In the genomic region with DNA sequence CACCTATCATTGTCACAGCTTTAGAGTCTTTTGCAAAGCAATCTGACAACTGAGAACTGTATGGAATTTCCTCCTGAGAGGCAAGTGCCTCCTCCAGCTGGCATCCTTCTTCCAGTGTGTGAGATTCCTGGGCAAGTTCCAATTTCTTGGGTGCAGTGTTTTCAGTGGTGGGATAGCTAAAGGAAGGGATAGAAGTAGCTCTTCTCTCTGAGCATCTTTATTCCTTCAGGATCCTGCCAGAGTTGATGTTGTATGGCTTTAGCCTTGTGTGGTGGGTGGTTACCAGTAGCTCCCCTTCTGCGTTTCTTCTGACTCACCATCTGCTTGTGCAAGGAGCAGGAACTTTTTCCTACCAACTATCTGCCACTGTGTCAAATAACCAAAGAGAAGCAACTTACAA, we compare ENCODE assay signal across 13 mouse cellular contexts. TPM values are rescaled to one million over a fixed set of nuclear protein-coding genes. Genes with fewer than 3 reads are reported as not detected.
A peak's percentile ranks its signal among the peaks of the same experiment; 100 is the strongest.
DNase-seq lines count a peak whose midpoint lies in the region; ATAC-seq and TF ChIP-seq lines count a peak whose summit lies in the region.
"Had no signal": no experiment of that assay in that cellular context is flagged by ENCODE, and none has a peak within 500 bp of the region (broad histone marks: within the 10 kb centered on the region; RNA-seq: fewer than 3 reads in every experiment).

No protein-coding gene starts in this region.

- H3K4me1 ChIP-seq in forebrain, postnatal 0 days (ENCODE audit: insufficient read depth), result no peaks in the 10 kb centered on the region
- no peaks in the 10 kb centered on the region for H3K4me1 ChIP-seq in forebrain, embryonic 11.5 days (replicated peaks; ENCODE audit: control insufficient read depth, insufficient read depth, low read length)

- no peak for ATAC-seq in forebrain, postnatal 0 days
- no peak for ATAC-seq in forebrain, embryonic 11.5 days (replicated peaks; ENCODE audit: low FRiP score)

- no peaks in the 10 kb centered on the region for H3K27me3 ChIP-seq in forebrain, postnatal 0 days (ENCODE audit: insufficient read depth, low read length)
- H3K27me3 ChIP-seq in forebrain, embryonic 11.5 days (ENCODE audit: control insufficient read depth, insufficient read depth, low read length), result no peaks in the 10 kb centered on the region
- H3K27me3 ChIP-seq: neural tube, embryonic 15.5 days had no signal

- peak; percentile 37 for DNase-seq in forebrain, postnatal 0 days
- no peak for DNase-seq in forebrain, embryonic 11.5 days (ENCODE audit: low spot score)
- DNase-seq in layer of hippocampus, adult 2 months (ENCODE audit: low spot score in 2 of 2), result peak in 1 of 2 experiments; percentile 61
- DNase-seq in layer of hippocampus, adult 9-10 months (ENCODE audit: low spot score), result no peak
- peak; percentile 43 for DNase-seq in NIH3T3 (ENCODE audit: low read depth)
- peak; percentile 47 to 50 for DNase-seq in left cerebral cortex, adult 9 months (ENCODE audit: low spot score in 2 of 2)
- no peak for DNase-seq in cerebellum, adult 18-20 months
- no peak for DNase-seq in gastrocnemius, postnatal 14 days
- DNase-seq: cerebellum, adult 9-10 months; embryo, embryonic 11 days; liver; thymus, postnatal 36 days had no signal

- H3K36me3 ChIP-seq in forebrain, postnatal 0 days (ENCODE audit: insufficient read depth), result no peaks in the 10 kb centered on the region
- H3K36me3 ChIP-seq in forebrain, embryonic 11.5 days (ENCODE audit: control insufficient read depth, insufficient read depth, low read length), result no peaks in the 10 kb centered on the region
- H3K36me3 ChIP-seq: neural tube, embryonic 15.5 days had no signal

- H3K4me2 ChIP-seq in forebrain, postnatal 0 days (ENCODE audit: low read depth), result no peak overlapping the region
- no peak overlapping the region for H3K4me2 ChIP-seq in forebrain, embryonic 11.5 days (ENCODE audit: low read depth, low read length, severe bottlenecking)
- H3K4me2 ChIP-seq: neural tube, embryonic 15.5 days had no signal

- no peak overlapping the region for H3K27ac ChIP-seq in forebrain, postnatal 0 days (ENCODE audit: low read depth, low read length)
- H3K27ac ChIP-seq in forebrain, embryonic 11.5 days (ENCODE audit: low read depth, low read length), result no peak overlapping the region
- H3K27ac ChIP-seq in layer of hippocampus, adult 2 months, result peak overlapping the region; percentile 19; the same call in 1 of the 2 replicates
- H3K27ac ChIP-seq: neural tube, embryonic 15.5 days had no signal

- TF ChIP-seq CTCF in forebrain, postnatal 0 days (IDR thresholded peaks at IDR 0.05; ENCODE audit: low read depth), result no peak
- no peak for TF ChIP-seq CTCF in layer of hippocampus, adult 2 months (conservative IDR thresholded peaks at IDR 0.05)

- no peak overlapping the region for H3K4me3 ChIP-seq in forebrain, postnatal 0 days (ENCODE audit: low read depth, low read length)
- H3K4me3 ChIP-seq in forebrain, embryonic 11.5 days (ENCODE audit: low read depth, low read length), result no peak overlapping the region
- H3K4me3 ChIP-seq in layer of hippocampus, adult 2 months, result no peak overlapping the region
- H3K4me3 ChIP-seq: neural tube, embryonic 15.5 days had no signal

- 82% methylated on average over 1 of the region's 1 CpGs for WGBS in forebrain, postnatal 0 days
- 84% methylated on average over 1 of the region's 1 CpGs for WGBS in forebrain, embryonic 11.5 days

- H3K9me3 ChIP-seq in forebrain, postnatal 0 days (ENCODE audit: low read length), result no peaks in the 10 kb centered on the region
- no peaks in the 10 kb centered on the region for H3K9me3 ChIP-seq in forebrain, embryonic 11.5 days (ENCODE audit: control insufficient read depth, low read length)
- H3K9me3 ChIP-seq: neural tube, embryonic 15.5 days had no signal

- intact Hi-C loops in gastrocnemius, postnatal 14 days (cut with DNase I; ENCODE audit: low total_unique reads), result no loop called here

- H3K9ac ChIP-seq in forebrain, postnatal 0 days, result no peak overlapping the region
- H3K9ac ChIP-seq in forebrain, embryonic 11.5 days (ENCODE audit: low read length), result no peak overlapping the region
- H3K9ac ChIP-seq: neural tube, embryonic 15.5 days had no signal

RNA-seq across cellular contexts. Expression of gene Rin2, which starts 9.1 kb away (rescaled TPM):
- 8.2 and 12.7 TPM in 2 replicates for total RNA-seq in forebrain, postnatal 0 days (2014; rRNA removed)
- polyA plus RNA-seq in forebrain, postnatal 0 days (2015; fragmentation: Nextera tagmentation; extraction: Ambion mirVana), result 6.9 and 9.9 TPM in 2 replicates
- 12.4 and 12.7 TPM in 2 replicates for polyA plus RNA-seq in forebrain, embryonic 11.5 days (2014; fragmentation: Nextera tagmentation; extraction: Ambion mirVana)
- total RNA-seq in layer of hippocampus, adult 2 months (2021), result 10 to 100 TPM; 33.3 to 33.9 TPM
- 10 to 100 TPM; 20.0 to 23.5 TPM for total RNA-seq in gastrocnemius, postnatal 14 days (2021)

Comparison
In these comparisons a context has a peak if more than half of its experiments do, and no peak if none do; other contexts are left out.
1. DNase-seq: peak in forebrain, postnatal 0 days (single experiment), NIH3T3 (single experiment) and left cerebral cortex, adult 9 months (2 of 2); none in forebrain, embryonic 11.5 days (single experiment), layer of hippocampus, adult 9-10 months (single experiment), cerebellum, adult 18-20 months (0 of 2) and gastrocnemius, postnatal 14 days (single experiment).